Mouse (Mus musculus): ENCODE data around the gene Capza2.
"Not testable (repeated sequence)": the region's sequence is repeated elsewhere in the genome, so short reads cannot be mapped to it uniquely, and the experiment has no call there.

Gene Capza2

DNA sequence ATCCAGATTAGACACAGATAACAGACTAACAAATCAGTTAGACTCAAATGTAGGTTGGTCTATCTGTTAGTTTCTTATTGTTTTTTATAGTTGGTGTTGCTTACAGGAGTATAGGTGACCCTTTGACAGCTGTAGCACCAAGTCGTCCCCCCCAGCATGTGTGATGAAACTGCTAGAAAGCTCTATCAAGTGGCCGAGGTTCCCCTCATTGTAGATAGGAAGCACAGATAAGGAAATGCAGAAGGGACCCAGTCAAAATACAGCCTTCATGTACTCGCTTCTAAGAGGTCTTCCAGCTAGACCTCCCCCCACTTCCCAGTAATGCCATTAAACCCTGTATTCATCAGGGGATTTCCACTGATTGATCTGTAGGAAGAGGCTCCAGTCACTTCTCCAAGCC lies 6.7 kb downstream of the Capza2 start:
- no peak for DNase-seq

DNA sequence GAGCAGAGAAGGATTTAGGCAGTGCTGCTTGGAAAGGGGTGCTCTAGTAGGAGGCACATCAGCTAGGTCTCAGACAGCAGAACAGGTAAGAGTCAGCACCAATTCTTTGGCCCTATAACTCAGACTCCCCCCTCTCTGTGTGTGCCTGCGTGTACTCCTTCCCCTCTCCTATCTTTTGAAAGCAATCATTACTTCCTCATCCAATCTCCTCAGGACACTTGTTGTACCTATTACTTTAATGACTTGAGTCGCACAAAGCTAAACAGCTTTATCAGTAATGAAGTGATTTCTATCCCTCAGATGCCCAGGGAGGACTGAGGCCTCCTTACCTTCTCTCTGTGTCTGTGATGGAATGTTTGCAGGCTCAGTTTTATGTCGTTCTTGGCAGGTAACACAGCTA lies 10.1 kb downstream of the Capza2 start:
- no peak for DNase-seq

DNA sequence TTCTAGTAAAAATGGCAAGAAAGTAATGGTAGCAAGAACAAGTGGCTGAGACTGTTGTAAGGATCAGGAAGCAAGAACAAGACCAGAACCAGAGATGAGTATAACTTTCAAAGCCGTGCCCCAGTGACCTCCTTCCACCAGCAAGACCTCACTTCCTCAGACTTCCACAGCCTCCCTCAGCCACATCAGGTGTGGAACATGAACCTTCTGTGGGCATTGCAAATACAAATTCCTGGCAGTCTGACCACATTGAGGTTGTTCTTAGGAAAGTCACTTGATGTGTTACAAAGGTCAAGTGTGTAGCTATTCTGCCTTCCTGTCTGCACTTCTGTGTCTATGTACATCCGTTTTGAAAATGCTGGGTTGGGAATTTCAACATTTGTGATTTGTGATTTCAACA lies 16.1 kb downstream of the Capza2 start:
- DNase-seq = peak; percentile 24 to 37

DNA sequence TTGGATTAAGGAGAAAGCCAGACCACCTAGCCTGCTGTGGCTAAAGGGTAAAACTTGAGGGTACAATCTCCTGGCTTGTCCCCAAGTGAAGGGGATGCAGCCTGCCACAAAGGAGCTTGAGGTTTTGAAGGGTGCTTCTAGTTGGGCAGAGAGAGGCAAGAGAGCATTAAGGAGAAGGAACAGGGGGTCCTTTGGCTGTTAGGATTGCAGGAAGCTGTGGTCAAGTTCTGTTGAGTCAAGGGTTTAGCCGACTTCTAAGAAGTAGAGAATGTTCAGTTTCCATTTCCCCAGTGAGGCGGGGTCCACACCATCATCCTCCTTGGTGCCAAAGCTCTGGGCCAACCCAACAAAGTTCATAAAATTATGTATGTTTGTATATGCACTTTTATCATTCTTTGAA lies 19.0 kb downstream of the Capza2 start:
- DNase-seq = no peak

DNA sequence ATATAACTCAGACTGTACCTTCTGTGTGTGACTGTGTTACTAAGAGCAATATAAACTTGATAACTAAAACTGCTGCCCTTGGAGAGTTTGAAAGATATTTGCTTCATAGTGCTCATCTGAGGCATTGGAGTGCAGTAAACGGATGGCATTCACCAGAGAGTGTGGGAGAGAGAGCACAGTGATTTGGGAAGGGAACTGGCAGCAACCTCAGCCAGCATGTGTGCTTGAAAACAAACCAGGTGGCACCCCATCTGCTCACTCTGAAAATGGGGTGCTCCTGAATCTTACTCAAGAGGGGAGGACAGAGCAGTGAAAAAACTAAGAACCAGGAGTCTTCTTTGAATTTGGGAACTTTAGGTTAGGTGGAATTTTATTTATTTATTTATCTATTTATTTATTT lies 21.3 kb downstream of the Capza2 start:
- DNase-seq = no peak

DNA sequence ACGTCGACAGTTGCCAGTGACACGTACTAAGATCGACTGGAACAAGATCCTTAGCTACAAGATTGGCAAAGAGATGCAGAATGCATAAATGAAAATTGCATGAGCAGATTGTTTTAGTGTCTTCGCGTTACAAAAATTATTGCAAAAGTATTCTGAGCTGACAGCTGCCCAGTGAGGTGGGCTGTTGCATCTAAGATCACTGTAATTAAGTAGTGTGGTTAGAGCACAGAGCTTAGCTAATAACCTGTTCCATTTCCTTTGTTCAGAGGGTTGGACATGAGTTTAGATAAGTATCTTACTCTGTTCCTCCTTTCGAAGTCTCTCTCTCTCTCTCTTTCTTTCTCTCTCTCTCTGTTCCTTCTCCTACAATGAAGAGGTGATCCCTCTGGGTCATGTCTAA lies 29.3 kb downstream of the Capza2 start:
- no peak for DNase-seq

DNA sequence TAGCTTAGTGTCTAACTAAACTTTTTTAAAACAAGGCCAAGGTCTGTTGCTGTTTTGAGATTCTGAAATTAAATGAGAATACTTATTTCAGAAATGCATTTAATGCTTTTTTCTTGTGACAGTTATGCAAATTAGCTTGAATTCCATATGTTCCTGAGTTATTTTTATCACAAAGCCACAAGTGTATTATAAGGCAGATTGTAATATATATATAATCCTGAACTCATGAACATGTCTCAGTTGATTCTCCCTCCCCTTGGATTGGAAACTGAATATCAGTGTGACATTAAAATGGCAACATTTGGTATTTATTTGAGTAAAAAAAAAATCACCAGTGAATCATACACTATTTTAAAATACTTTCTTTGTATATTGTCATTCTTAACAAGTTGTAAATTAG lies 30.0 kb downstream of the Capza2 start:
- DNase-seq = no peak

DNA sequence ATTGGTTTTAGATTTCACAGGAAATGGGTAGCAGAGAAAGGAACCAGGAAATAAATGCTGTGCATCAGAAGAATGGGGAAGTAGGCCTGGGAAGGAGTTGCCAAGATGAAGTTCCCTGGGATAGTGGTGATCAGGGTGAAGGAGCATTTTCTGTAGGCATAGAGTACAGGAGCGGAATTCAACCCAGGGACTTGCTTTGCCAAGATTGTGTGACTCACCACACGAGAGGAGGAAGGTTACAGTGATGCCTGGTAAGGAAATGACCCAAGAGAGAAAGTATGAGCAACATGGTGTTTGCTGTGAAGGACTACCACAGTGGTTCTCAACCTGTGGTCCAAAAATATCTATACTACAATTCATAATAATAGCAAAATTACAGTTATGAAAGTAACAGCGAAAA lies 31.8 kb downstream of the Capza2 start:
- DNase-seq = no peak

DNA sequence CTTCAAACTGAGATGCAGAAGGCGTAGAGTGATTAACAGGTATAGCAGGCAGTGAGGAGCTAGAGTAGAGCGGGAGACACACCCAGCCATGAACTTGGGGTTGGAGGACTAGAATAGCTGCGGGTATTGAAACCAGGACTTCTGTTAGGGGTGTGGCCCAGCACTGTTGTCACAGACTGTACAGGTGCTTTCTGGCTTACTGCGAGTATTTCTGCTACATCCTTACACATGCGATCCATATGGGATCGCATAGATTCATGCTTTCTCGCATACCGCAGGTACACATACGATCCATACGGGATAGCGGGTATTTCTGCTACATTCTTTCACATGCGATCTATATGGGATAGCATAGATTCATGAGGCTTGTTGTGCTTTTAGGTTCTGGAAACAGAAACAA lies 32.3 kb downstream of the Capza2 start:
- DNase-seq = no peak

DNA sequence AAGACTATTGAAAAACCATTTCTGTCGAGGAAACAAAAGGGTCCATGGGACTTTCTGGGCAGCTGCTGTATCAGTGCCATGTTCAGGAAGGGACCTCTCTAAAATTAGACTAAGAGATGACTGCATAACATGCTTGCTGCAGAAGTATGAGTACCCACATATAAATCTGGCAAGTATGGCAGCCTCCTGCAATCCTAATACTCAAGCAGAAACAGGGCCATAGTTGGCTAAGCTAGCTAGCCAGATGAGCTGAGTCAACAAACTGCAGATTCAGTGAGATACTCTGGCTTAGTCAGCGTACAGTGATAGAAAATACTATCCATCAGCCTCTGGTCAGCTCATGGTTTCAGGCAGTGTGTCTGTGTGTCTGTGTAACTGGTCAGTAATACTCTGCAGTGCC lies 33.8 kb downstream of the Capza2 start:
- DNase-seq = no peak

DNA sequence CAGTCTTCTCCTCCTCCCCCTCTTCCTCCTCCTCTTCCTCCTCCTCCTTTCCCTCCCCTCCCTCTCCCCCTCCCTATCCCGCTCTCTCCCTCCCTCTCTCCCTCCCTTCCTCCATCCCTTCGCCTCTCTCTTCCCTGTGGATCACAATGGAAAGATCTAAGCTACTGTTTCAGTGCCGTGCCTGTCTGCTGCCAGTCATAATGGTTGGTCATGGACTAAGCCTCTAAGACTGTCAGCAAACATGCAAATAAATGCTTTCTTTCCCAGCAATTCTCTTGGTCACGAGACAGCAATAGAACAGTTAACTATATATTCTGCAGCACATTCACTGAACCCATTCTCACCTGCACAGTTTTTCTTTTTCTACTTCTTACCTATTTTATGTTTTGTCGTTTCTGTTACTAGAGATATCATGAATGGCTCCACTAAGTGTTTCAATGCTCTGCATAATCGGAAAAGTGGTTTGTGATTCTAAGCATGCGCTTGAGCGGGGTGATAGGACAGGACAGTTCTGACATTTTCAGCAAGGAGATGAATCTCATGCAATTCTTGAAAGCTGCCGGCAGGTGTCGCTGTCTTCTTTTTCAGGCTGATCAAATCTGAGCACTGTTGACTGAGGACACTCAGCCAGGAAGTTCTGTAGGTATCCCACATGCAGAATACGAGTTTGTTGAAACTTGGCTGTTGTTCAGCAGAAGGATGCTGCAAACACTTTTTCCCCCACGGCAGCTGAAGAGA lies 39.2 kb downstream of the Capza2 start:
- peak; percentile 40 to 83 for DNase-seq

DNA sequence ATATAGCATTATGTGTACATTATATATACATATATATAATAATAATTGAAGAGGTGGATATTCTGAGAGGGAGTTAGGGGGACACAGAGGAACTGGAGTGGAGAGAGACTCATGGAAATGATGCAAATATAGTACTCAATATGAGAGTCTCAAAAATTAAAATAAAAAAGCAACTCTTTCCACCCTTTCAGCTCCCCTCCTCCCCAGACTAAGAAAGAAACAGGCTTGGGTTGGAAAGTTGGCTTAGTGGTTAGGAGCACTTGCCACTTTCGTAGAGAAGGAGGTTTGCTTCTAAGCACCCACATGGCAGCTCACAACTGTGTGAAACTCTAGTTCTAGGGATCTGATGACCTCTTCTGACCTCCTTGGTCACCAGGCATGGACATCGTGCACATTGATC lies 41.0 kb downstream of the Capza2 start:
- DNase-seq = no peak

DNA sequence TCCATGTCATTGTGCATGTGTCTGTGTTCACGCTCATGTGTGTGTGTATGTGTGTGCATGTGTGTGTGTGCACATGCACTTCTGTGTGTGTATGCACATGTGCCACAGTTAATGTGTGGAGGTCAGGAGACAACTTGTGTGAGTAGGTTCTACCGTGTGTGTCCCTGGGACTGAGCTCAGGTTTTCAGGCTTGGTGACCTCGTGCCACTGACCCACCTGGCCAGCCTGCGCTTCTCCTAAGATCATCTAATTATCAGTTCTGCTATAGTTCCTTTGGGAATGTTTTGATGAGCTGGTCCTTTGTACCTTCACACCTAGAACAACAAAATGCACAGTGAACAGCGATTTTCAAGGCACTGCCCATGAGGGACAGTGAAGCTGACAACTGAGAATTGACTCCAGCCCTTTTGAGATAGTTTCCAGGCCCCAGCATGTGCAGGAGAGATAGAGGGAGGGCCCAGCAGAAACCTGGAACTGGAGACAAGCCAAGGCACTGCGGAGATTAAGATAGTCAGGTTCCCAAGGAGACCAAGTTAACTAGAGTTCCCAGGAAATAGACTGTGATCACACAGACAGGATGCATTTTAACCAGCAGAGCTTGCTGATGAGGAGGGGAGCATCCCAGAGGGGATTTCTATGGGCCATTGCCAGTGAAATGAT lies 44.4 kb downstream of the Capza2 start:
- DNase-seq = no peak

DNA sequence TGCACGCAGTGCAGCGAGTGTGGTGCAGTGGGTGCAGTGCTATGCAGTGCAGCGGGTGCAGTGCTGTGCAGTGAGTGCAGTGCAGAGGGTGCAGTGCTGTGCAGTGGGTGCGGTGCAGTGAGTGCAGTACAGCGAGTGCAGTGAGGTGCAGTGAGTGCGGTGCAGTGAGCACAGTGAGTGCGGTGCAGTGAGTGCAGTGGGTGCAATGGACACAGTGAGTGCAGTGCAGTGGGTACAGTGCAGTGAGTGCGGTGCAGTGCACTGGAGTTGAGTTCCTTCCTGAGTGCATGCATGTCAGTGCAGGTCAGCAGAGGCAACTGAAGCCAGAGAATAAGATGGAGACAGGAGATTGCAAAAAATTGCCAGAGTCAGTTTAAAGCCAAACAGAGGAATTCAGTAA lies 45.8 kb downstream of the Capza2 start:
- no peak for DNase-seq

DNA sequence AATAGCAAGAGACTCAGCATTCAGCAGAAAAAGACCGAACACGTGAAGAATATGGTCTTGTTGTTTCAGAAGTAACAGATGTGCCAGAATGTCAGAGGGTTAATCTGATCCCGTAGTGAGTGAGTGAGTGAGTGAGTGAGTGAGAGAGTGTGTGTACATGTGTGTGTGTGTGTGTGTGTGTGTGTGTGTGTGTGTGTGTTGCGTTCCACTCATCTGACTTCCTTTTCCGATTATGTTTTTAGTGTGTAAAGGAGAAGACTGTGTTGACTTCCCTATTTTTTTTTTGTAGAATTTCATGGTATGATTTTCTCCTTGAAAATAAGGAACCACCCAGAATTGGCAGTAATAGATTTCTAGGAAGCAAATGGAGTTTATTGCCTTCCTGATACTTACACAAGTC lies 52.6 kb downstream of the Capza2 start:
- DNase-seq = no peak

DNA sequence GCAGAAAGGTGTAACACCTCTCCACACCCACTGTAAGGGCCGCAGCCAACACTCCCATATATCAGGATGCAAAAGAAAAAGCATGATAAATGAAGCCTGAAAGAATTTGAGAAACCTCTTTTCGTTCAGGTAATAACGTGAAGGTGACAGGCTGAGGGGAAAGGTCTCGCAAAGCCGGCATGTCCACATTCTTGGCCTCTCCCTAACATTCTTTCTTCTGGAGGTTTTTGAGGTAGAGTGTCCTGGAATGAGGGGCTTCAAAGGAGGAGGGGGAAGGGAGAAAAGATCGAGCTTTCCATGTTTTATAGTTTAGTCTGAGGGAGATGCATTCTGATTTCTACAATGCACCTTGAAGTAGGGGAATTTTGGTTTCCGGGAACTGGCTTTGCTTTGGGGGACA lies 56.6 kb downstream of the Capza2 start, which contains the start of gene St7:
St7 (plus strand) TSS at position 287 of the 400 bp plus-strand sequence.
- DNase-seq = no peak

DNA sequence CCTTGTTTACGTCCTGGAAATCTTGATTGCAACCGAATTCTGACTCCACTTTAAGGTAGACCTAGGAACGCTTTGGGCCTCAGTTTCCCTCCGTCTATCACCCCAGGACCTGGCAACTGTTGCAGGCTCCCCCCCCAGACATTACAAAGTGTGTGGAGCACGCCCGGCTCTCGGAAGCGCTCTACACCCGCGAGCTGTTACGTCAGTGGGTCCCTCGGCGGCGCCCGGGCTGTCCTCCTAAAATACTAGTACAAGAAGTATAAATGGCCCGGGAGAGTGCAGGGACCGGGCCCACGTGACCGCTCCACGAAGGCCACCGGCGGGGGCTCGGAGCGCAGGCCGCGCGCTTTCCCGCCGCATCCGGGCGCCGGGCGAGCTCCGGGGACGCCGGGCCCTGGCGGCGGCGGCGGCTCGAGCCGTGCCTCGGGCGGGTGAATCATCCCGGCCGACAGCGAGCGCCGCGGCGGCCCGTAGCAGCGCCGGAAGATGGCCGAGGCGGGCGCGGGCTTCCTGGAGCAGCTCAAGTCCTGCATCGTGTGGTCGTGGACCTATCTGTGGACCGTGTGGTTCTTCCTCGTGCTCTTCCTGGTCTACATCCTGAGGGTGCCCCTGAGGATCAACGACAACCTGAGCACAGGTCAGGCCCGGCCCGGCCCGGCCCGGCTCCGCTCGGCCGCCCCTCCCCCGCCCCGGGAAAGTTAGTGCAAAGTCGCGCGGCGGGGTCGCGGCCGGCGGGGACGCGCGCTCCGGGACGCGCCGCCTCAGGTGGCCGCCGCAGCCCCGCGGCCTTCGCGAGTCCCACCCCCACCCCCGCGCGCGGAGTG lies 57.9 kb downstream of the Capza2 start:
- DNase-seq = peak; percentile 74 to 83

DNA sequence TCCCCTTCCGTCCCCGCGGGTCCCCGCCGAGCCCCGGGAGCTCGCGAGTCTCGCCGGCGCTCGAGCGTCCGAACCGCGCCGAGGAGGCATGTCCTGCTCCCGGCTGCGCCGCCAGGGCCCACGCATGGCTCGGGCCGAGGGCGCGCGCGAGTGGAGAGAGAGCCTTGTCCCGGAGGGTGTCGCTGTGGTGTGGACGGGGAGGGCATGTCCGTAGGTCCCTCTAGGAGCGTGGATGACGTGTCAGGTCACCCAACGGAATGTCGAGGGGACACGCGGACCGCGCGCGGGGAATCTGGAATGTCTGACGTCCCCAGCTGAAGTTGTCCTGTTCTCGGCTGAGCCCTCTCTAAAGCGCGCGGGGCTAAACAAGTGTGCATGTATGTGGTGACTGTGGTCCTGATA lies 58.5 kb downstream of the Capza2 start:
- DNase-seq = peak; percentile 76 to 84

DNA sequence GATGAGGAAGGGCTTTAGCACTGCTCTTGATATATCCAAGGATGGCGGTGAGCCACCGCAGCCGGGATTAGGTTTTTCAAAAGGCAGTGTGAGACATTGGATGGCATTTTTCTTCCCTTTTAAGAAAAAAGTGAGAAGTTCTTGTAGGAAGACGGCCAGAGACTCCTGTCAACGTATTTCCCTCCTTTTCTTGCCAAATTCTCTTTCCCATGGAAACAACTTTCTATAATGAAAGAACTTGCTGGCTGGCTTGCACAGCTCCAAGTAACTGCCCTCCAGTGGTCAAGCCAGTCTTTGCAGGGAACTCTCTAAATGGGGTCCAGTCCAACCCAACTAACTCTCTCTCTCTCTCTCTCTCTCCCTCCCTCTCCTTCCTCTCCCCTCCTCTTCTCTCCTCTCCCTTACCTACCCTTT lies 60.3 kb downstream of the Capza2 start:
- peak; percentile 66 to 83 for DNase-seq

DNA sequence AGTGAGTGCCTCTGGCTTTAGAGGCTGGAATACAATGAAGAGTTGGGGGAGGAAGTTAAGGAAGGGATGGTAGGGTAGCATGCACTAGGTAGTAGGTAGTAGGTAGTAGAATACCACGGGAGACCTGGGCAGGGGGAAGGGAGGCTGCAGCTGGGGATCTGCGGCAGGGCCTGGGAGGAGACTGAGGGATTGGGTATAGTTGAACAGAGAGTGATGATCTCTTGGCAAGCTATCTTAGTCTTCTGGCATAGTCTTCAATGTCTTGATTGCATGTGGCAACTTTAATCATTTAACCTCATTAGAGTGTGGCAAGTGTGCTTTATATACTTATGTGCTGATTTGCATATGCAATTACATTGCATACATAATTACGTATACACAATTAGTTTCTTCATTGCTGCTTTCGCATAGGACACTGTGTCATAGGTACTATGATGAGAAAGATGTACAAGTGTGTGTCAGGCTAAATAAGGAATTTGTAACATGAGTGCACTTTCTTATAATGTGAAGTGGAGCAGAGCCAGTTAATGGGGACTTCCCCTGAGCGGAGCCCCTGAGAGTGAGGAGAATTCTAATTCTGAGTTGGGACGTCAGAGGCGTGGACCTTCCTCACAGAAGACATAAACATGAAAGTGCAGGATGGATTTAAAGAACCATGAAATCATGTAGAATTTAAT lies 65.0 kb downstream of the Capza2 start:
- no peak for DNase-seq

DNA sequence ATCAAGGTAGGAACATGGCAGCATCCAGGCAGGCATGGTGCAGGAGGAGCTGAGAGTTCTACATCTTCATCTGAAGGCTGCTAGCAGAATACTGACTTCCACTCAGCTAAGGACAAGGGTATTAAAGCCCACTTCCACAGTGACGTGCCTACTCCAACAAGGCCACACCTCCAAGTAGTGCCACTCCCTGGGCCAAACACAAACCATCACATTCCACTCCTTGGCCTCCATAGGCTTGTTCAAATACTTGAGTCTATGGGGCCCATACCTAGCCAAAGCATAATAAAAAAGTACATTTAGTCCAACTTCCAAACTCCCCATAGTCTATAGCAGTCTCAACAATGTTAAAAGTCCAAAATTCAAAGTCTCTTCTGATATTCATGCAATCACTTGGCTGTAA lies 68.0 kb downstream of the Capza2 start:
- DNase-seq = not testable (repeated sequence)

DNA sequence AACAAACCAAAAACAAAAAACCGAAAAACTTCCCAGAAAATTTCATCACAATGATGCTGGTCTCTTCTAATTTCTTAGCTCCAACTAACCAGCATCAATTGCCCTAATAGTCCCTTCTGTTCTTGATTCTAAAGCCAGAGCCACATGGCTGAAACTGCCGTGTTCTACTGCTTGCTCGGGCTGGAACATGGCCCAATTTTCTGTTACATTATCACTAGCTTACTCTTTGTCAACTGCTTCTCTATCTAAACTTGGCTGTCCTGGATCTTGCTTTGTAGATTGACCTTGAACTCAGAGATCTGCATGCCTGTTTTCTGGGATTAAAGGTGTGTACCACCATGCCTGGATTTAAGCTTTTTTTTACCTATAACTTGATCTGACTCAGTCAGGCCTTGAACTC lies 69.9 kb downstream of the Capza2 start:
- DNase-seq = peak; percentile 13 to 46
